Mouse (Mus musculus) lung, postnatal 0 days (tissue): ENCODE results near the gene Tma7. TPM values are rescaled to one million over a fixed set of nuclear protein-coding genes. Genes with fewer than 3 reads are reported as not detected.

ENCODE experiments used
- ATAC-seq: fragments of 200-750 bp; cut with Nextera tagmentation; 2 replicates; pipeline ENCODE4 v1.8.0; 2017; ENCODE audit warnings: moderate library complexity
- DNase-seq: peaks from one replicate; pipeline ENCODE4 v3.0.0-alpha.2; 2016; ENCODE audit warnings: low spot score
- H3K27ac ChIP-seq: fragments of 300-500 bp; sonication (generic); 2 replicates; pipeline ENCODE4 v1.5.1; 2014; ENCODE audit warnings: antibody characterized with exemption, mild to moderate bottlenecking, low read length, mixed read lengths
- H3K27me3 ChIP-seq: fragments of 300-500 bp; sonication (generic); replicated peaks from 2 replicates; pipeline ENCODE4 v1.6.1; 2014; ENCODE audit warnings: low read length, mixed read lengths; ENCODE audit not compliant: insufficient read depth
- H3K36me3 ChIP-seq: fragments of 300-500 bp; sonication (generic); 2 replicates; pipeline ENCODE4 v1.6.1; 2014; ENCODE audit warnings: low read length, mixed read lengths; ENCODE audit not compliant: insufficient read depth
- H3K4me1 ChIP-seq: fragments of 300-500 bp; sonication (generic); 2 replicates; pipeline ENCODE4 v1.6.1; 2014; ENCODE audit warnings: antibody characterized with exemption, low read depth, low read length, mixed read lengths; ENCODE audit not compliant: insufficient read depth
- H3K4me2 ChIP-seq: fragments of 300-500 bp; sonication (generic); replicated peaks from 2 replicates; pipeline ENCODE4 v1.6.1; 2014; ENCODE audit warnings: low read depth, mild to moderate bottlenecking, low read length, moderate library complexity, mixed read lengths
- H3K4me3 ChIP-seq: fragments of 300-500 bp; sonication (generic); 2 replicates; pipeline ENCODE4 v1.5.1; 2014; ENCODE audit warnings: low read depth, low read length
- H3K9ac ChIP-seq: fragments of 300-500 bp; sonication (generic); replicated peaks from 2 replicates; pipeline ENCODE4 v1.6.1; 2014; ENCODE audit warnings: low read depth, mild to moderate bottlenecking
- H3K9me3 ChIP-seq: fragments of 300-500 bp; sonication (generic); 2 replicates; pipeline ENCODE4 v1.6.1; 2016; ENCODE audit warnings: low read length, mixed read lengths
- CTCF ChIP-seq: IDR thresholded peaks from 2 replicates; pipeline ENCODE4 v1.5.1; 2016; ENCODE audit warnings: antibody characterized with exemption, mild to moderate bottlenecking
- EP300 ChIP-seq: IDR thresholded peaks from 2 replicates; pipeline ENCODE4 v1.6.1; 2016; ENCODE audit warnings: antibody characterized with exemption, mild to moderate bottlenecking, control low read depth
- WGBS: fragments of 180-500 bp; shearing (Covaris S2); extraction: QIAGEN DNeasy Blood & Tissue Kit; methylation state at CpG from one replicate; pipeline ENCODE4 v1.1.7; 2014; 5-methylcytosine and 5-hydroxymethylcytosine counted together
- polyA plus RNA-seq: library from polyadenylated mRNA; unstranded; fragments of >200 nt; fragmentation: Nextera tagmentation; extraction: Ambion mirVana; gene quantifications from 2 replicates; pipeline ENCODE4 v1.2.1, GENCODE M21; 2015

The Tma7 gene
- polyA plus RNA-seq, 1 experiment from 2014 or later: 375 TPM

DNA sequence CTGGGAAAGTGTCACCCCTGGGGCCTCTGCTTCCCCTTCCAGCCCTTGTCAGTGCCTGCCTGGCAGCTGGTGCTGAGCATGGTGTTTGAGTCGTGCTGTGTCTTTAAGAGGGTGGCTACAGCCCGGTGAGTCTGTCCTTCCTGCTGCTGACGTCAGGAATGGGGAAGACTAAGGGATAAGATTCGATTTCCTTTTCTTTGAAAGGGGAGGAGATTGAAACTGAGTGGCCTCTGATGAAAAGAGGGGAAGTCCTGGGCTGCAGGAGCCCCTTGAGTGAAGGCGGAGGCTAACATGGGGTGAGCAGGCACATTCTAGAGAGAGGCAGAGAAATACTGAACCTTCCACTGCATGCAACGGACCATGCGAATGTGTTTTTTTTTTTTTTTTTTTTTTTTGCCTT, 27.7 kb downstream of the Tma7 start:
- Histone ChIP-seq H3K9ac (peak overlapping the region; percentile 37), H3K4me3 (peak overlapping the region; percentile 28), H3K27ac (peak overlapping the region; percentile 86), H3K4me1 (peaks cover 7% of the 10 kb centered on the region; the same call in 1 of the 2 replicates), H3K27me3 (no peaks in the 10 kb centered on the region), H3K36me3 (peaks cover 23% of the 10 kb centered on the region; the same call in 1 of the 2 replicates), H3K9me3 (no peaks in the 10 kb centered on the region), H3K4me2 (peak overlapping the region; percentile 49)
- peak; percentile 97 for DNase-seq
- TF ChIP-seq CTCF: no peak
- ATAC-seq: peak; percentile 79
- 2% methylated on average over 7 of the region's 7 CpGs for WGBS

DNA sequence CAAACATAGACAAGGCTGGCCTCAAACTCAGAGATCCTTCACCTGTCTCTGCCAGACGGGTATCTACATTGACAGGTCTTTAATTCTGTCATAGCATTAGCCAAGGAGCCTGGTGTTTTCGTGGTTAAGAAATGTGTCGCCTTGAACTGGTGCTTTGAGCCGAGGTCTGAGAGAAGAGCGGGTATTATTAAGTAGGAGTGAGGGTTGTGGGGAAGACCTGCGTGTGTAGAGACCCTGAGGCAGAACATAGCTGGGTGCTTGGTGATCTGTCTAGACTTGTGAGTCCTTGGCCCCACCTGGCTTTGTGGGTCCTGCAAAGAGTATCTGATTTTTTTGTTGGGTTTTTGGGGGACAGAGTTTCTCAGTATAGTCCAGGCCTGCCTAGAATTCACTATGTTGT, 28.5 kb downstream of the Tma7 start:
- no peak for ATAC-seq
- Histone ChIP-seq H3K4me1 (peaks cover 7% of the 10 kb centered on the region; the same call in 1 of the 2 replicates), H3K9me3 (no peaks in the 10 kb centered on the region), H3K36me3 (peaks cover 25% of the 10 kb centered on the region; the same call in 1 of the 2 replicates), H3K9ac (no peak overlapping the region), H3K27me3 (no peaks in the 10 kb centered on the region), H3K27ac (peak overlapping the region; percentile 86; the same call in 1 of the 2 replicates), H3K4me3 (no peak overlapping the region), H3K4me2 (no peak overlapping the region)
- WGBS: 73% methylated on average over 6 of the region's 6 CpGs
- DNase-seq: no peak
- TF ChIP-seq EP300: no peak

DNA sequence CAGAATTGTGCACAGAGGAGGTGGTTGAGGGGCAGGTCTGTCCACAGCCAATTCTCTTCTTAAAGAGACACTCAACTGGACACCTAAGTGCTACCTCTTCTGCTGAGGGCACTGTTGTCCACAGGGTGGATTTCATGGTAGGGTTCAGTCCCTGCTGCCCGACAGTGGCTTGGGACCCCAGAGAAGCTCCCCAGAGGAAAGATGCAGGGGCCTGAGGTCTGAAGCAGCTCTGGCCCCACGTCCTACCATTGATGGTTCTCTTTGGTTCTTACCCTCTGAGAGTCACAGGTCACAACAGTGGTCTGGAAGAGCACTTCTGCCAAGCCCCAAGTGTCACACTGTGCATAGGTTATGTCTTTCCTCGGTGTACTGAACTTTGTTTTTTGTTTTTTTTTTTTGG, 29.0 kb downstream of the Tma7 start:
- Histone ChIP-seq H3K4me3 (no peak overlapping the region), H3K4me1 (peaks cover 7% of the 10 kb centered on the region; the same call in 1 of the 2 replicates), H3K9ac (no peak overlapping the region), H3K4me2 (no peak overlapping the region), H3K9me3 (no peaks in the 10 kb centered on the region), H3K36me3 (peaks cover 25% of the 10 kb centered on the region; the same call in 1 of the 2 replicates), H3K27ac (no peak overlapping the region), H3K27me3 (no peaks in the 10 kb centered on the region)
- TF ChIP-seq CTCF: no peak
- no peak for TF ChIP-seq EP300
- WGBS: 77% methylated on average over 3 of the region's 3 CpGs
- ATAC-seq (no peak), DNase-seq (no peak)

DNA sequence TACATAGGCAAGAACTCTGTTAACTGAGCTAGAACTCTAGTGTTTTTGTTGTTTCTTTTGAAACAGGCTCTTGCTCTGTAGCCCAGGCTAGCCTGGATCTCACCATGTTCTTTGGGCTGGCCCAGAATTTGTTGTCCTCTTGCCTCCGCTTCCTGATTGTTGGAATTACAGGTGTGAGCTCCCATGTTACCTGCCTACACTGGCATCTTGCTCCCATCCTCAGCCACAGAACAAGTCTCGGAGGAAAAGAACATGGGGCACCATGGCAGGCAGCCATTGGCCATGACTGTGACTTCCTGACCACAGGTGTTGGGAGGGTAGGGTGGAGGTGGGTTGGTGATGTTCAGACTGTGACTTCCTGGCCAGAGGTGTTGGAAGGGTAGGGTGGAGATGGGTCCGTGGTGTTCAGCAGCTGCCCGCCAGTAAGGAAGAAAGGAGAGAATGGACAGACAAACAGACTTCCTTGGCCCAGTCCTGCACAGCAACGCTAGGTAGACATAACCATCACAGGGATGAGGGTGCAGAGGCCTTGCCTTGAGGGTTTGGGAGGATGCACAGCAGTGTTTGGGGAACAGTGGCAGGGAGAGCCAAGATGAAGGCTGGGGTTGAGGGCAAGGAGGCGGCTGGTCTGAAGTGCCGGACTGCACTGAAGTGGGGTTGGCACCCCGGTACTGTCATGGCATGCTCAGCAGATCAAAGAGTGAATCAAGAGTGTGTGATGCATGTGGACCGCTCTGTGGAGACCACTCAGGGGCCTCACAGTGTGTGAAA, 29.7 kb downstream of the Tma7 start:
- Histone ChIP-seq H3K36me3 (peaks cover 21% of the 10 kb centered on the region; the same call in 1 of the 2 replicates), H3K9me3 (no peaks in the 10 kb centered on the region), H3K4me3 (no peak overlapping the region), H3K4me2 (no peak overlapping the region), H3K4me1 (peaks cover 7% of the 10 kb centered on the region; the same call in 1 of the 2 replicates), H3K27me3 (no peaks in the 10 kb centered on the region), H3K27ac (no peak overlapping the region), H3K9ac (no peak overlapping the region)
- WGBS: 88% methylated on average over 9 of the region's 9 CpGs
- ATAC-seq: no peak
- TF ChIP-seq CTCF: no peak
- no peak for TF ChIP-seq EP300
- DNase-seq: no peak

DNA sequence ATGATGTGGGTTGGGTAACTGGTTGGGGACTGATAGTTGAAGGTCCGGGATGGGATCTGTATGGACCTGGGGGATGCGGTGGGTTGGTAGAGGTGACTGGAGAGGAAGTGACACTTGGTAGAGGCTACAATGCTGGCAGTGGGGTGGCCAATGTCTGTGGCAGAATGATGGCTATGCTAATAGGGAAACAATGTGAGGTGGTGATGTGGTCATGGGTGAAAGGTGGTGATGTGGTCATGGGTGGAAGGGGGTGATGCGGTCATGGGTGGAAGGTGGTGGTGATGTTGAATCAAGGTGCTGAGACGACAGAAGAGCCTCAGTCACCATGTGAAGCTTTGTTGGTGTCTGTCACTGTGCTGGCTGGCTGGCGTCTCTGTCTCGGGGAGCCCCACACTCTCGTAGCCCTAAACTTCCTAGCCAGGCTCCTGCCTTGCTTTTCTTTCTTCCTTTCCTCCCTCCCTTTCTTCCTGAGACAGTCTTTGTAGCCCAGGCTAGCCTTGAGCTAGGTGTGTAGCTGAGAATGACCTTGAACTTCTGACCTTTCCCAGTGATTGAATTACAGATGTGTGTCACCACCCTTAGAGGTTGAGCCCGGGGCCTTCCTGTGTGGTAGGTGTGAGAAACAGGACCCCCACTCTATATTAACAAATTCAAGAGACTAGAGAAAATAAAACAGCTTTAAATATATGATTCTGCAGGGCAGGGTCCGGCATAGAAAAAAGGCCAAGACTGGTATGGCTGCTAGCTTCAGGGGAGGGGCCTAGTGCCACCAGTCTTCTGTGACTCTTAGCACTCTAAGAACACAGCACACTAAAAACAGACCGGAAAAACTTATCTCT, 30.5 kb downstream of the Tma7 start:
- H3K27ac ChIP-seq: no peak overlapping the region
- no peaks in the 10 kb centered on the region for H3K27me3 ChIP-seq
- no peak for ATAC-seq
- 88% methylated on average over 10 of the region's 10 CpGs for WGBS
- no peak overlapping the region for H3K4me2 ChIP-seq
- TF ChIP-seq EP300 (no peak), CTCF (no peak)
- no peak overlapping the region for H3K4me3 ChIP-seq
- H3K9ac ChIP-seq: no peak overlapping the region
- DNase-seq: no peak
- peaks cover 21% of the 10 kb centered on the region; the same call in 1 of the 2 replicates for H3K36me3 ChIP-seq
- H3K4me1 ChIP-seq: peaks cover 7% of the 10 kb centered on the region; the same call in 1 of the 2 replicates
- H3K9me3 ChIP-seq: no peaks in the 10 kb centered on the region

DNA sequence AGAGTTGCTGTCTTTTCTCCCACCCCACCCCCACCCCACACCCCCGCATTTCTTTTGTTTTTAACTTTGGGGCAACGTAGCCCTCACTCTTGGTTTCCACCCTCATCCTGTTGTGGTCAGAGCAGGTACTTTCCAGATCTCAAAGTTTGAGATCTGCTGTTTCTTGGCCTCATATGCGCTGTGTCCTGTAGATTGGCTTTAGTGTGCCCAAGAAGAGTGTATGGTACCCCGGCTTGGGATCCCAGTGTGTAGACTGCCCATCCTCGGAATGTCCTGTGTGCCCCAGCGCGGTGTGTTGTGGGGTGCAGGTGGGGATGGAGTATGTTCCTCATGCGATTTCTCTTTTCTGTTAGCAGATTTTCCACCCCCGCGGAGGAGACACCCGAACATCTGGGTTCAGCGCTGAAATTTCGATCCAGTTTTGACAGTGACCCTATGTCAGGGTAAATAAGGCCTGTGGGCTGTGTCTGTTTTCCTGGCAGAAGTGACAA, 31.3 kb downstream of the Tma7 start:
- Histone ChIP-seq H3K4me3 (no peak overlapping the region), H3K27me3 (no peaks in the 10 kb centered on the region), H3K4me2 (no peak overlapping the region), H3K4me1 (peaks cover 7% of the 10 kb centered on the region; the same call in 1 of the 2 replicates), H3K9ac (no peak overlapping the region), H3K36me3 (peaks cover 15% of the 10 kb centered on the region; the same call in 1 of the 2 replicates), H3K27ac (no peak overlapping the region), H3K9me3 (no peaks in the 10 kb centered on the region)
- TF ChIP-seq EP300: no peak
- TF ChIP-seq CTCF: no peak
- ATAC-seq: no peak
- WGBS: 91% methylated on average over 13 of the region's 13 CpGs
- no peak for DNase-seq
